Mouse (Mus musculus) cerebellum, adult 9-11 months (tissue): Measurements from ENCODE around the gene Dclk1.

Source experiments
- DNase-seq: peaks from one replicate; pipeline ENCODE4 v3.0.0; 2022

Gene Dclk1

GRCm38 (mm10) chr3:55520240-55521180 lies 278.3 kb downstream of the Dclk1 start:
- DNase-seq, result peak; percentile 86

DNA sequence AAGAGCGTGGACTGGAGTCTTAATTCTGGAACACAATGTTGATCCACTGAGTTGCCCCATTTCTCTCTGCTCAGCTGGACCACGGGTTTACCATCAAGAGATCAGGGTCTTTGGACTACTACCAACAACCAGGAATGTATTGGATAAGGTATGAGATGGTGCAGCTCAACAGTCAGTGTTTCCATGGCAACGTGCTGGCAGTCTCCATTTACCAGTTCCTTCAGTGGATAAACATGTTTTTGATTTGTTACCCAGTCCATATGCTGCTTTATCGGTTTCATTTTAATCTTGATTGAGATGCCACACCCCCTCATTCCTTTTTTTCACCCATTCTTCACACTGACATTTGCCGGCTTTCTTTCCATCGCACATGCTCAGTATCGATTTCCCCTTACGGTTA lies 279.6 kb downstream of the Dclk1 start:
- DNase-seq, result peak; percentile 46

- DNase-seq, result peak; percentile 62
These were observed 281.1 kb downstream of the Dclk1 start for GRCm38 (mm10) chr3:55523224-55523623.

DNA sequence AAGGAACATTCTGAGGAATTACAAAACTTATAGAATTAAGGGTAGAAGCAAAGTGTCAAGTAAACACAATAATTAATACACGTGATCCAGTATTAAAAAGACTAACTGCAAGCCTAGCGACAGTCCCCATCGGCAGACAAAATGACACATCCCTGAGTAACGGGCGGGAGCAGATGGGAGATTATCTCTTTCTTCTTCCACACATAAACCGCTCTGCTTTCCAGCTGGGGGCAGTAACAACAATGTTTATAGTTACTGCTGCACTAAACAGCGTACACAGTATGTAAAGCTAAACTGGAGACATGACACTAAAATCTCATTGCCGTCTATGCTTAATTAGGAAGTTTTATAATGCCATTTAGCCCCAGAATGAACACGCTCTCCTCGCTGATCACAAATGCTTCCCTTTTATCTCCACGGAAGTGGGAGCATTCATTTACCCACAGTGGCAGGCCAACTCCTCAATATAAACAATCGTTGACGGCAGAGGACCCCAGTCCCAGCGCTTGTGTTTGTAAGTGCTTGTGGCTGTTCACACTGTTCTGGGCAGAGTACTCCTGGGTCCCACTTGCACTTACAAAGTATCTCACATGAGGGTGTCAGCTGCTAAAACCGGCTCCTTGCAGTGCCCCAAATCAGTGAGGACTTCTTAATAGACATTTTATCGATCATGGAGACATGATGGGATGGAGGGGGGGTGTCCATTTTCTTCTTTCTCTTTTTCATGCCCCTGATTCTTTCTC lies 281.7 kb downstream of the Dclk1 start:
- DNase-seq, result peak; percentile 43

DNA sequence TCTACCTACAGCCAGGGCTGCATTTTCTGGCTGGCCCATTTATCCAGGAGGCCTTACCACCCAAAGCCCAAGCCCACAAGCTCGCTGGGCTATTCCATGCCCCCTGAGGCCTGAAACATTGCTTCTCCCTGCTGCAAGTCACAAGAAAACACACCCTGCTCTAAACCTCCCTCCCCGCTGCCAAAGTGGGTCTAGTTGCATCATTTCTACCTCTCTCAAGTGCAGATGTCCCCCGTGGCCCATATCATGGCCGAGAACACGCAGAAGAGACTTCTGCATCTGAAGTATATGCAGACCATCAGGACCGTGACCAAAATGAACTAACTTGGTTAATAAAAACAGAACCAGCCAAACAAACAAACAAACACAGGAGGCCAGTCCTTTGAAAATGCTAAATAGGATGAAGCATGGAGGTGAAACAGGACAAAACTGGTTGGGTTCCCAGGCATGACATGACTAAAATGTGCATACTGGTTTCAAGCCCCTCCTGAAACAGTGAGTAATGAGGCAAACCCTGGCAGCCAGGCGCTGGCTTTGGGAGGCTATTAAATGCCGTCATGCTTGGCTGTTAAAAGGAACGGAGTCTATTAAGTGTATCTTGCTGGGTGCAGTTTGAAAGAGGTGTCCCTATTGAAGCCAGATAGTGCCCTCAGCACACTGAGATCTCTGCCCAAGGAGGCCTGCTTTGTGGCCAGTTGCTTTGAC lies 282.5 kb downstream of the Dclk1 start:
- peak; percentile 24 for DNase-seq

DNA sequence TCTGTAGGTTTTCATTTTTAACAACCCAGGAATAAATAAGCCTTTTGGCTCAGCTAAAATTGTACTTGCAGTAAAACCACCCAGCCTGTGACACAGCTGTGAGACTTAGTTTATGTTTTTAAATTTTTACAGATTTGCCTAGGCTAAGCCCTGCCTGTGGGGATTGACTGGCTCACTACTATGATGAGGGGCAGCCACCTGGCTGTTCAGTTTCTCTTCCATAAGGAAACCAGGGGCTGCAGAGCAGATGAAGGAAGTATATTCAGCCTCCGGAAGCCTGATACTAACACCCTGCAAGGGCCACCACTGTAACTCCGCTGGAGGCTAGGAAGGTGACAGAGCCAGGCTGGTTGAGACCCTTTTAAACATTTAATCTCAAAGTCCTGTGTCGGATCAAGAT lies 284.3 kb downstream of the Dclk1 start:
- no peak for DNase-seq

GRCm38 (mm10) chr3:55527566-55527965 lies 285.4 kb downstream of the Dclk1 start:
- no peak for DNase-seq

DNA sequence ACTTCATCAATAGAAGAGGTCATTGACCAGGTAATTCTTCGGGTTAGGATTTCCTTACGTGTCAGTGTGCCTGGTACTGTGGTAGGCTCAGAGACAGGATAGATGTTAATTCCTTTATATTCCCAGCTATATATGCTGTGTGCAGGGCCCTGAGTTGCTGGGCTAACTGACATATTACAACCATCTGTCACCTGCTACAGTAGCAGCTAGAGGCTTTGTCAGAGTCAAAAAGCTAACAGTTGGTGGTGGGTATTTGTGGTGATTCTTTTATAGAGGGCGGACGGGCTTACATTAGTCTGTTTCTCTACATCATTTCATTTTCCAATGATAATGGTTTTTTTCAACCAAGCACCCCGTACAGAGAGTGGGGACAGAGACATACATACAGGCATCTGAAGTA lies 285.8 kb downstream of the Dclk1 start:
- peak; percentile 35 for DNase-seq

DNA sequence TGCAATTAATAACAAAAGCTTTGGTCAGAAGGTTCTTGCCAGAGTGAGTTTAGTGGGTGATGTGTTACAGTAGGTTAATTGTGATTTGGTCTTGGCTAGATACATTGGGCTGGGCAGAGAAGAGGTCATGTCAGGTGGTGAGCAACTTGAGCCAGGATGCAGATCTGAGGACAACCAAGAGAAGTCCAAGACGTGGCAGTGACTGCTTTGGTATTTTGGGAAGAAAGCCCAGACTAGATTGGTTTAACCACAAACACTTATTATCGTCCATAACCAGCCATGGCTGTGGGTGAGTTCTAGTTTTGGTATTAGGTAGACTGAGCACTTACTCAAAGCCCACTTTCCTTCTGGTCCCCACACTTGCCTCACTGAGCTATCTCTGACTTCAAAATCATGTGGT lies 287.2 kb downstream of the Dclk1 start:
- DNase-seq, result no peak

GRCm38 (mm10) chr3:55531204-55532044 lies 289.3 kb downstream of the Dclk1 start:
- DNase-seq, result no peak

GRCm38 (mm10) chr3:55532175-55532973 lies 290.2 kb downstream of the Dclk1 start:
- DNase-seq, result no peak

DNA sequence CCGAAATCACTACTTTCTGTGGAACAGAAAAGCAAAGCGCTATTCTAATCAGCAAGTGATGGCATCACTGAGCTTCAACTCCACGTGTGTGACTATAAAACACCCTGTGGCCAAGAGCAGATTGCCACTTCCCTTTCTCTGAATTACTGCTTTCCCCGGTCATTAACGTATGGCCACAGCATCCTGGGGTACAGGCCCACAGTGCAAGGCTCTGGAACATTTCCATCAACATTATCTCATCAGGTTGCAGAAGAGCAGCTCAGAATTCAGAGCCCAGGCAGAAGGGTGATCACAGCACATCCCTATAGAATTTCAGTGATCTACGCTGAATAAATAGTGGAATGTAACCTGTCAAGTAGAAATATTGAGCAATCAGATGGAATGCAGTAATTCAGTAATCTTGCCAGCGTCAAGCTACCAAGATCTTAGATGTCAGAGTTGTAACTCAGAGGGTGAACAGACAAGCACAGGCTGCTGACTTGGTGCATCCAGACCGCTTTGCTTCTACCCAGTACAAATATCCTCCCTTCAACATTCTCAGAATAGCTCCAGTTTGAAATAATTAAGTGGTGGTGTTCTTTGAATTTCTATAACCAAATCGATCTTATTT lies 293.5 kb downstream of the Dclk1 start:
- DNase-seq, result no peak

DNA sequence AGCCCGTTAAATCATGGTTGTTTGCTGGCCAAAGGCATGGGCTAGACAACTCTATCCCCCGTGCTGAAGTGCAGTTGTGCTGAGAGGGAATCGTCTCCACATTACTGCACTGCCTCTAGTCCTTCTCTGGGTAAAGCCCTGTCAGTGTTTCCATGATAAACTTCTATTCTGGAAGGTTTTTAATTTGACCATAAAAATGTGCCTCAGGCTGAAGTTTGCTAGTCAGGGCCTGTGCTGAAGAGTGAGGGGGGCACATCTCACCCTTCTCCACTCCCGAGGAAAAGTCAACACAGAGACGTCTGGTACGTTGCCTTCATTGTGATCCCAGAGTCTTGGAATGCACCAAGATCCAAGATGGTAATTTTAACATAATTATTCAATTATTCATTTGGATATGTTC lies 294.7 kb downstream of the Dclk1 start:
- DNase-seq, result no peak

DNA sequence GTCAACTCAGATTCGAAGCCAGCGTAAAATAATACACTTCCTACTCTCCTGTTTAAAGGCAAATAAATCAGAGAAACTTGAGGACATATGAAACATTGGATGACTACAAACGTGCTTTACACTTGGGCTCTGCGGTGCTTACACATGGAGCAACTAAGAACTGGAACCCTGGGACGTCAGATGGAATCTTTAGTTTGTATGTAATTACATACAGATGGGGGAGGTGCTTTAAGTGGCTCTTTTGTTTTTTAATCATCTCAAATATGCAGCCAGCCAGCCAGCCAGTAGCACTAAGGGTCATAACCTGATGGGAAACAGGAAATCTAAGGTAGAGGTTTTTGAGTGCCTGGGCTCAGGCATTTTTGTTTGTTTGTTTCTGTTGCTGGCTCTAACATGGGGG lies 295.6 kb downstream of the Dclk1 start:
- DNase-seq, result no peak

DNA sequence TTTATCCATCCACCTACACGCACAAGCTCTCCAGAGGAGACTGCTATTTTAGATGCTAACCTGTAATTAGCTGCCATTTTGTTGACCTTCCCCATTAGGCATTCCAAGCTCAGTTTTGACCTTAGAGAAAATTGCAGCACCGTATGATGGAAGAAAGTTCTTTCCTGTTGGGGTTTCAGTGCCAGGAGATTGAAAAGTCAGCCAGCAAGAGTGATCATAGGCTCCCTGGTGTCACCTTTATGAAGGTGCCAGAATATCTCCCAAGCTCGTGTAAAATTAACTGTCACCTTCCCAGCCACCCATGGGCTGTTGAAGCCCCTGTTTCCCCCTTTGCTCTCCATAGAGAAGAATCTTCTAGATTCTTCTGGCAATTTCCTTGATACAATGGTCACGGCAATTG lies 297.2 kb downstream of the Dclk1 start:
- no peak for DNase-seq

- DNase-seq, result peak; percentile 82
These were observed 297.7 kb downstream of the Dclk1 start for GRCm38 (mm10) chr3:55539811-55540293.

DNA sequence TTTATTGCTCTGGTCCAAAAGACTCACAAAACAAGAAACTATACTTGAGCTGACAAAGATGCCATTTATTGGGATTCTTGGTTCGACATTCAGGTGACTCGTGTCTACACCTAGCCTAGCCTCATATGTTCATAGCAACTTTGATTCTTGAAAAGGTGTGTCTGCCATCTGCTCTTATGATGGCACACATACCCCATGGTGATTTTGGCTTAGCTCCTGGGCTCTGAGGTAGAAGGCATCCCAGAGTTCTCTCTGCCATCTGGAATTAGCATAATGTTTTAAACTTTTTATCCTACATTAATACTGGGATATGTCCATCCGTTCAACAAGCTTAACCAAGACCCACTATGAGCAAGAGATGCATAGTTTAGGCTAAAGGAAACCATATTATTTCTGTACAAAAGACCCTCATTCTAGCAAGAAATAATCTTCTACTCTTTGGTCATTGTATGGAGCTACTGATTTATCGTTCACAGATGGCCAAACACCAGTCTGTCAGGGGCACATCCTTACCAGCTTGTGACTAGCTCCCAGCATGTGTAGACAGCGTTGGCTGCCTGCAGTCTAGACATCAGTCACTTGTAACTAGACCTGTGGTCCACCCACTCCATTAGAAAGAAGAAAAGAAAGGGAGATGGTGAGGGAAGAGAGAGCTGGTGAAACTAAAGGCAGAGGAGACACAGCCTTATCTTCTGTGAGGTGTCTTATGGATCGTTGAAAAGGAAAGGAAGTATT lies 298.4 kb downstream of the Dclk1 start:
- peak; percentile 84 for DNase-seq

- peak; percentile 88 for DNase-seq
These were observed 299.6 kb downstream of the Dclk1 start for GRCm38 (mm10) chr3:55541799-55542198.

DNA sequence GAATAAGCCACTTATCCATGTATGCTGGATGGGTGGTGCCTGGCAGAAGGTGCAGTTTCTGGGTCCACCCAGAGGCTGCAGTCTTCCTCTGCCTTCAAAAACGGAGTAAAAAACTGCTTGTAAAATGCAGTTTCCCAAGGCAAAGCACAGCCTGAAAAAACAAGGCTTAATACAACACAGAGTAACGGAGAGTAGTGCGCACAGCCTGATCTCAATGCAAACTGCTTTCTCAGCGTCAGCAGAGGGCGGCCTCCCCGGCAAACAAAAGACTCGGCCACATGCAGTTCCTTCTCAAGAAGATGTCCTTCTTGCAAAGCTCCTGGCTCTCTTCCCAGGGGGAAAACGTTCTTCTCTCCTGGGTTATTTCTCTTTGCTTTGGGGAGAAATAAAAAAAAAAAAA lies 300.1 kb downstream of the Dclk1 start:
- peak; percentile 83 for DNase-seq

DNA sequence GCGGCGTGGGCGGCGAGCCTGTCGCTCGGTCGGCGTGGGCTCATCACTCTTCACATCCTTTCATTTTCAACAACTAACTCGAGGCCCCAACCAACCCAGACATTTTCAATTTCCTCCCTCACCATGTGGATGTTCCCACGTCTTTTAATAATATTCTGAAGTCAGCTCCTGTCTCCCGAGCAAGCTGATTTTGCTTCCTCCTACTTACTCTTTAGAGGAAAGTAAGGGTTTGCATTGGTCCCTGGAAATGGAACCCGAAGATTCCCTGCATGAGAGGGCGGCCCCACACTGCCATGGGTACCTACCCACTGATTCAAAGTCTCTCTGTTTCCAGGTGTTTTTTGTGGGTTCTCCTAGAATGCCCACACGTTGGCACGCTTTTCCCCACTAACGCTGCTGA lies 300.8 kb downstream of the Dclk1 start:
- peak; percentile 31 for DNase-seq
